Mouse (Mus musculus) bone marrow, adult 2 months (tissue): ENCODE results near the gene Tns4. TPM values are rescaled to one million over a fixed set of nuclear protein-coding genes. Genes with fewer than 3 reads are reported as not detected.
A peak's percentile ranks its signal among the peaks of the same experiment; 100 is the strongest.

ENCODE experiments used
- H3K27ac ChIP-seq: fragments of 200-500 bp; 2 replicates; pipeline ENCODE4 v1.5.1; 2012; ENCODE audit warnings: low read depth, mild to moderate bottlenecking, control low read depth, inconsistent platforms, low read length; ENCODE audit not compliant: control insufficient read depth, poor library complexity, insufficient read depth
- H3K4me1 ChIP-seq: fragments of 200-500 bp; 2 replicates; pipeline ENCODE4 v1.6.1; 2011; ENCODE audit warnings: low read length; ENCODE audit not compliant: control insufficient read depth, insufficient read depth
- H3K4me3 ChIP-seq: fragments of 200-500 bp; replicated peaks from 2 replicates; pipeline ENCODE3; 2011; ENCODE audit warnings: mild to moderate bottlenecking, low read depth, low read length, control low read depth; ENCODE audit not compliant: control insufficient read depth
- CTCF ChIP-seq: fragments of 200-500 bp; IDR thresholded peaks from 2 replicates; pipeline ENCODE4 v1.5.1; 2011; ENCODE audit warnings: low read length, control low read depth; ENCODE audit not compliant: control insufficient read depth, insufficient read depth
- POLR2A ChIP-seq: fragments of 200-500 bp; IDR thresholded peaks from 2 replicates; pipeline ENCODE4 v1.6.1; 2011; ENCODE audit warnings: low read depth, mild to moderate bottlenecking, control low read depth, low read length, borderline replicate concordance; ENCODE audit not compliant: control insufficient read depth
- WGBS: fragments of 180-500 bp; shearing (Covaris S2); methylation state at CpG from one replicate; pipeline ENCODE4 v1.1.7; 2018; 5-methylcytosine and 5-hydroxymethylcytosine counted together
- polyA plus RNA-seq: library from polyadenylated mRNA; stranded (reverse); fragments of >200 nt; gene quantifications from 2 replicates; pipeline ENCODE4 v1.2.4, GENCODE M21; 2011; ENCODE audit warnings: low replicate concordance; ENCODE audit not compliant: missing spikeins, insufficient read depth, insufficient read length

Gene Tns4
- polyA plus RNA-seq, 1 experiment: not detected

DNA sequence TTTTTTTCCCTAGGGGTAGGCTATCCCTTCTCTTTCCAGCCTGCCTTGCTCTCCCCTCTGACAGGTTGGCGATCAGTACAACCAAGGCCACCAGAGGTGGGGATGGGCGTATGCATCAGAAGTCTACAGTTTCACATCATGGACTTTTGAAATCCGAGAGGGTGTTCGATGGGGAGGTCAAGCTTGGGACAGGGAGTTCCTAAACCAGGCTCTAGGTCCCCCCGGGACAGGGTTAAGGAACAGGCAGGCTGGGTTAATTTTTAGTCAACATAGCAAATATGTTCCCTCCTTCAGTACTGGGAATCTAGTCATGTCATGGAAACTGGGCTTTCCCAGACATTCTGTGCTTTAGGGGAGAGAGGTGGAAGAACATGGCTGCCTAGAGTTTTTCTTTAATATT lies 44.8 kb downstream of the Tns4 start:
- H3K4me1 ChIP-seq: peaks cover 3% of the 10 kb centered on the region
- 78% methylated on average over 5 of the region's 5 CpGs for WGBS
- TF ChIP-seq CTCF (no peak), POLR2A (no peak)
- no peak overlapping the region for H3K4me3 ChIP-seq
- H3K27ac ChIP-seq: no peak overlapping the region

DNA sequence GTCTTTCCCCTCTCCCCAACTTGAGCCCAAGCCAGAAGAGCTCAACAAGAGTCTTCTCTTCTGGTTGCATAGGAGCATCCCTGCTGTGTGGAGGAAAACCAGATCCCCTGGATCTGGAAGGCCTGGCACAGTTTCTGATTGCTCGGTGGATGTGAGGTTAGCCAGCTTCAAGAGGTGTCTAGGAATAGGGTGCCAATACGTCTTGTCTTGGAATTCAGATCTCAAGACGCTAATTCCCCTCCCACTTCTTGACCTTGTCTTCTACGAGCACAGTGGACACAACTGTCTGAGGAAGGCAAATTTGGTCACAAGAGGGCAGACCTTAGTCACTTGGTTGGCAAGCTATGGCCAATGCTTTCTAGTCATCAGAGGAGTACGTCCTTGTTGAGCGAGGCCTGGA lies 45.5 kb downstream of the Tns4 start:
- H3K4me3 ChIP-seq: no peak overlapping the region
- H3K27ac ChIP-seq: no peak overlapping the region
- TF ChIP-seq CTCF: no peak
- no peak for TF ChIP-seq POLR2A
- peaks cover 3% of the 10 kb centered on the region for H3K4me1 ChIP-seq
- 57% methylated on average over 6 of the region's 6 CpGs for WGBS

DNA sequence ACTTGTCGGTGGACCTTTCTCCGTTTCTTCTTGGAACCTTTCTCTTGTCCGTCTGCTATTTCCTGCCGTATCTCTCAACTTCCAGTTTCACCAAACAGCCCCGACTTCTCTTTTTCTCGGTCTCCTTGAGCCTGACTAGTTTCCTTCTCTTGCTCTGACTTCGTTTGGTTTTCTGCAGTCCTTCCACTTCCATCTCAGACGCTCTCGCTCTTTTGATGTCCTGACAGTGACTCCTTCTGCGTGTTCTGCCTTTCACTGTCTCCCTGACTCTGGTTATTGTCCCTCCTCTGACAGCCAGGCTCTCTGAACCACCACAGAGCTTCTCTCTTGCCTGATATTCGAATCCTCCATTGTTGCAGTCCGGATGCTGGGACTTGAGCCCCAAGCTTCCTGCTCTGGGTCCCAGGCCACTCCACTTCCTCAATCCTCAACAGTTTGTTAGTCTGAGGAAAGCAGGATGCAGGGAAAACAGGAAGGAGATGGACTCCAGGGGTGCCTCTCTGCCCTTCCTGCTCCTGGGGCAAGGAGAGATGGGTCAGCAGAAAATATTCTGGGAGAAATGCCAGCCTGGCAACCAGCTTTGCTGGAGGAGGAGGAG lies 46.2 kb downstream of the Tns4 start:
- H3K27ac ChIP-seq: peak overlapping the region; percentile 82

DNA sequence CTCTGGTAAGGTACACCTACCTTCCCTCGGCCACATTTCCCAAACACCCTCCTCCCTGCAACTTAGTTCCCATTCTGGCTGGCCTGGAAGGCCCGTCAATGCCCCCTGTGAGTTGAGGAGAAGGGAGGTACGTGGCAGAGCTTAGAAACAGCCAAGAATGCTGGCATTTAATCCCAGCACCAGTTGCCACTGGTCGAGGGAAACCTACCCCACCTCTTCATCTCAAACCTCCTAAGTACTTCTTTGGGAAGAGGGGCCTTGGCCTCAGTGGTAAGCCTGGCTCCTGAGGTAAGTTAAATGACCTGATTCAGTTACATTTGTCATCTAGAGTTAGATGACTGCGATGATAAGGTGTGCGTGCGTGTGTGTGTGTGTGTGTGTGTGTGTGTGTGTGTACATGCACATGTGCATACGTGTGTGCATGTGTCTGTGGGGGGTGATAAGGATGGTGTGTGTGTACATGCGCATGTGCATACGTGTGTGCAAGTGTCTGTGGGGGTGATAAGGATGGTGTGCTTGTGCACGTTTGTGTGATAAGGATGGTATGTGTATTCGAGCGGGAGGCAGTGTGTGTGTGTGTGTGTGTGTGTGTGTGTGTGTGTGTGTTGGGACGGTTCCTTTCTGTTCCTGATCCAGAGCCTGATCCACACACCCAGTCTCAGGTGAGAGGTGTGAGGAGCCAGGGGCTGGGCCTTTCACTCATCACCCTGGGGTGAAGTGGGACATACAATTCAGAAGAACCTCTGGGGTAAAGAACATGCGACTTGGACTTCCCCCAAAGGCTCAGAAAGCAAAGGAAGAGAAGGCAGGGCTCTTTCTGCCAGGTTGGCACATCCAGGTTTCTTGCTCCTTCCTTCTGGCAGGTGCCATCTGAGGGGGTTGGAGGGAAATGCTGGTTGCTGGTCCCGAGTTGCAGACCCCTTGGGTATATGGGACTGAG lies 47.0 kb downstream of the Tns4 start:
- 8% methylated on average over 16 of the region's 16 CpGs for WGBS
- no peak for TF ChIP-seq CTCF
- TF ChIP-seq POLR2A: no peak
- H3K27ac ChIP-seq: peak overlapping the region; percentile 82

More for the DNA sequence above, 46.2 kb downstream of the Tns4 start:
- Histone ChIP-seq H3K4me1 (peaks cover 3% of the 10 kb centered on the region), H3K4me3 (peak overlapping the region; percentile 70)
- TF ChIP-seq CTCF (no peak), POLR2A (no peak)
- 2% methylated on average over 12 of the region's 12 CpGs for WGBS

DNA sequence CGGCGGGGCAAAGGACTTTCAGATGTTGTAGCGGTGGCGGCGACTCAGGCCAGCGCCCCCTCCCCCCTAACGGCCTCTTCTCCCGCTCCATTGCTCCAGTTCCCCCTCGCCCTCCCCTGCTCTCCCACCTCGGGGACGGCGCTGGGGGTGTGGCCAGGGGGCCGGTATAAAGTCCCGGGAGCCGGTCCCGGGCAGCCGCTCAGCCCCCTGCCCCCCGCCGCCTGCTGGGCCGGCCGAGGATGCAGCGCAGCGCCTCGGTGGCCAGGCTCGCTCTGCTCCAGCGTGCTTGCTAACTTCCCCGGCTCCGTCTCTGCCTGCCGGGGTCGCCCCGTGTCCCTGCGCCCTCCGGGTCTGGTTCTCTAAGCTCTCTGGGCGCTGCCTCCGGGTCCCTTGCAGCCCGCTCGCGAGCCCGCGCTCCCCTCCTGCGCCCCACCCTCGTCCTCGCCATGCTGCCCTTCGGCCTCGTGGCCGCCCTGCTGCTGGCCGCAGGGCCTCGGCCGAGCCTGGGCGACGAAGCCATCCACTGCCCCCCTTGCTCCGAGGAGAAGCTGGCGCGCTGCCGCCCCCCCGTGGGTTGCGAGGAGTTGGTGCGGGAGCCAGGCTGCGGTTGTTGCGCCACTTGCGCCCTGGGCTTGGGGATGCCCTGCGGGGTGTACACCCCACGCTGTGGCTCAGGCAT lies 47.9 kb downstream of the Tns4 start, which contains the start of gene Igfbp4:
Igfbp4 (plus strand) TSS at position 194 of the 679 bp plus-strand sequence.
- Histone ChIP-seq H3K4me1 (peaks cover 3% of the 10 kb centered on the region), H3K27ac (peak within 1 kb of the TSS; percentile 79), H3K4me3 (peak within 1 kb of the TSS; percentile 70)
- WGBS: under 1% methylated on average over 63 of the region's 63 CpGs
- peak; percentile 9; the same call in 1 of the 2 replicates for TF ChIP-seq POLR2A
- TF ChIP-seq CTCF: no peak

More for the DNA sequence above, 47.0 kb downstream of the Tns4 start:
- peak overlapping the region; percentile 70 for H3K4me3 ChIP-seq
- peaks cover 3% of the 10 kb centered on the region for H3K4me1 ChIP-seq

GRCm38 (mm10) chr11:99040346-99040974 lies 48.6 kb downstream of the Tns4 start:
- H3K4me1 ChIP-seq: peaks cover 3% of the 10 kb centered on the region
- 2% methylated on average over 17 of the region's 17 CpGs for WGBS
- H3K27ac ChIP-seq: peak overlapping the region; percentile 79
- H3K4me3 ChIP-seq: peak overlapping the region; percentile 56
- TF ChIP-seq POLR2A (no peak), CTCF (no peak)

- Histone ChIP-seq H3K27ac (no peak overlapping the region), H3K4me1 (peaks cover 3% of the 10 kb centered on the region), H3K4me3 (peak overlapping the region; percentile 29)
- under 1% methylated on average over 15 of the region's 15 CpGs for WGBS
- TF ChIP-seq CTCF: peak; percentile 69
- TF ChIP-seq POLR2A: no peak
Observed at GRCm38 (mm10) chr11:99039782-99040181, 49.3 kb downstream of the Tns4 start.
